Mouse (Mus musculus): ENCODE results near the gene Unc5cl.

Unc5cl gene

DNA sequence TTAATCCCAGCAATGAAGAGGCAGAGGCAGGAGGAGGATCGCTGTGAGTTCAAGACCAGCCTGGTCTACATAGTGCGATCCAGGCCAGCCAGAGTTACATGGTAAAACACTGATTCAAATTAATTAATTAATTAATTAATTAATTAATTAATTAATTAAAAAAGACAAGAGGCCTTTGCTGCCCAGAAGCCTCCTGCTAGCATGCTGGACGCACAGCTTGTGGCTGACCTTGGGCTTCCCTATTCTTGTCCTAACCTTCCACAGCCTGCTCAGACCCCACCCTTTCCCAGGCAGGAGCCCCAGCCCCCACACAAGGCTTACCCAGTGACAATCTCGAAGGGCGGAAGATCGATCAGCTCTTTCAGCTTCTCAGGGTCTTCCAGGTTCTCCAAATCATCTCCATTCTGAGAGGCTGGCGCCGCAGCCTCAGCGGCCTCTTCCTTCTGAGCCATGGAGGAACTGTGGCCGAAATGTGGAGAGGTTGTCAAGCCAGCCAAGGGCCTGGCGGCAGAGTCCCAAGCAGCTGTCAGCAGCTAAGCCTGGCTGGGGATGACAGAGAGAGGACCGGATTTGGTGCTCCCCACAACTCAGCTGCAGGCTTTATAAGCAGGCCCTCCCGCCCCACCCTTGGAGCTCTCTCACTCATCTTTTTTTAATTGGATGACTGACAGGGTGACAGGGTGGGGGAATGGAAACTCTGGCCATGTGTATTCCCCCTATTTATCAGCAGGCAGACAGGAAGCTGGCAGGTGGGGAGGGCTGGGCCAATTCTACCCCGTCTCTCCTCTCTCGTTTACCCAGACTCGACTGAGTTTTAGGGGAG lies 22.3 kb upstream of the Unc5cl start, which contains the start of gene Apobec2:
Apobec2 (minus strand) TSS at position 773 of the 823 bp plus-strand sequence.
- DNase-seq, result no peak

DNA sequence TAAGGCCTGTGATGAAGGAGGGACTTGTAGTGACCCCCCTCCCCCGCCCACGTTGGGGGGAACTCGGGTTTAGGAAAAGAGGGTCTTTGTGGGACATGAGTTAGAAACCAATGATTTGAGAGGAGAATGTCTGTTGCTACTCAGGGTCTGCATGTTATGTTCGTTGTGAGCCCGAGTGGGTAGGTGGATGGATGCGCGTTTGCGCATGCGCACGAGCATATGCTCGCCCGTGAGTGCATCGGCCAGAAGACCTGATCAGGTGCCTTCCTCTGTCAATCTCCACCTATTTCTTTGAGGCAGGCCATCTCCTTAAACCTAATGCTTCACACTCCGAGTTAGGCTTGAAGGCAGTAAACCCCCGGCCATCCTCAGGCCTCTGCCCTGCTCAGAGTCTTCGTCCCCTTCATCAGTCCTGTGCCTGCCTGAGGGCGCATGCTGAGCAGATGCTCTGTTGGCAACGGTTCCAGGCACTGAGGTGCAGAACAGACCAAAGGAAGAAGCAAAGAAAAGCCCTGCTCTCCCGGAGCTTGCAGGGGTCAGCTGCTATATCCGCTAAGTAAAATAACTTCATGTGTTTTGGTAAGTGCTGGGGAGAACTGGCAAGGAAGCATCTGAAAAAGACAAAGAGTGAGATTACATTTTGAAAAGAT lies 21.6 kb upstream of the Unc5cl start:
- DNase-seq, result no peak

GRCm38 (mm10) chr17:48433689-48434330 lies 20.9 kb upstream of the Unc5cl start:
- no peak for DNase-seq

DNA sequence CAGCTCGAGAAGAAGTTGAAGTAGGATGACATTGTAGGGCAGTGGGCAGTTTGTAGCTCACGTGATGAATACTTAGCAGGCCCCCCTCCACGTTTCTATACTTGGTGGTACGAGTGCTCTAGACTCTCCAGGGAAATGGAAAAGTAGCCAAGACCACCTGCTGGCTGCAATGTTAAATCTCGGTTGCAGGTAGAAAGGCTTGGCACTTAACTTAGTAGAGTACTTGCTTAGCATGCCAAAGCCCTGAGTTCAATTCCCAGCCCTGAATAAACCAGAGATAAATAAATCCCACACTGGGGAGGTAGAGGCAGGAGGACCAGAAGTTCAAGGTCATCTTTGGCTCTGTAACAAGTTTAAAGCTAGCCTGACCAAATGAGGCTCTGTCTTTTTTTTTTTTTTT lies 20.2 kb upstream of the Unc5cl start:
- DNase-seq, result no peak

DNA sequence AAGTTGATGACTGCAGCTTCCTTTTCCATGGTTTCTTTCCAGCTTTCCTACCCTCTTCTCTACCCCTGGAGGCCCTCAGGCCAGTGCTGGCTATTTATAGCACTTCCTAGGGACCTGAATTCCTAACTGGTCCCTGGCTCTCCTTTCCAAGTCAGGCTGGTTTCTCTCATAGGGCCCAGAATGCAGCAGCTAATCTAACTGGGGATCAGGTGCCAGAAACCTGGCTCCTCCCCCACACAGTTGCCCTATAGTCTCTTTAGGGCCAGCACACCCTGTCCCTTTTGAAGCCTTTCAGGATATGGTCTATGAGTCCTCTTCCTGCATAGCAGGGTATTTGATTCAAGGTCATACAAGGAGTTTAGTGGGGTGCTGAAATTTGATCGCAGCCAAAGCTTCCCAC lies 18.2 kb upstream of the Unc5cl start:
- DNase-seq, result no peak

DNA sequence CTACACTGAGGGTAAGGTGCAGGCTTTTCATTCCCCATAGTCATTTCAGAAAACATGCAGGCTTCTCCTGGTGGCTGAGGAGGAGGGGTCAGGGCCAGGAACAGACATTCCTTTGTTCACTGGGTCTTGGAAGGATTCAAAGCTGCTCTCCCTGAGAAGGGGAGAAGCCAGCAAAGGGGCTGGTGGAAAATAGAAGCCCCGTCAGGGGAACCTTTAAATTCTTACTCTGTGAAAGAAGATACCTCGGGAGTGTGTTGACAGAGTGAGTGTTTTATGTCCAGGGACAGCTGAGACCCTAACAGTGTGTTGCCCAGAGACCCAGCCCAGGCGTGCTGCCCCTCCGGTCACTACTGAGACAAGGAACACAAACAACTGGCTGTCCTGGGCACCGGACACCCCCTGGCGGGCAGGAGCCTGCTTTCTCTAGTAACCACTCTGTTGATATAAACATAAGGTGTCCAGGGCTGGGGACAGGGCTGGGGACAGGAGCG lies 17.2 kb upstream of the Unc5cl start:
- no peak for DNase-seq

DNA sequence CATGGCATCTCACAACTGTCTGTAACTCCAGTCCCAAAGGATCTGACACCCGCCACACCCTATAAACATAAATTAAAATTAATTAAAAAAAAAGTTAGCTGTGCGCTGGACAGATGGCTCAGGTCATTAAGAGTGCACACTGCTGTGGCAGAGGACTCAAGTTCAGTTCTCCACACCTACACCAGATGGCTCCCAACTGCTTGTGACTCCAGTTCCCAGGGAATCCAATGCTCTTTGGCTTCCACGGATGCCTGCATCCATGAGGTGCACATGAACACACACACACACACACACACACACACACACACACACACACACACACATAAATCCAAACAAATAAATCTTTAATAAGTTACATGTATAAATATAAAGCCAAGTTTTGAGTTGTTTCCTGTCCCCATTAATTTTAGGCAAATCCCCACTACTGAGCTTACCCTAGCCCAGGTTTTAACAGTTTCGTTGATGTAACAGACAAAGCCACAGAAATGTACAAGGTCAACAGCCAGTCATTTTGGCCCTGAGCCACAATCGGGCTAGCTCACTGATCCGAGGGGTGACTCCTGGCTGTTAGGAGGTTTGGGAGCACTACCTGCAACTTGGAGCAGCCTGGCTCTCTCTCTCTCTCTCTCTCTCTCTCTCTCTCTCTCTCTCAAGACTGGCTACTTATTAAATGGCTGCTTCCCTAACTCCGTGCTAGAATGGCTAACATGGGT lies 11.8 kb upstream of the Unc5cl start:
- DNase-seq, result no peak

DNA sequence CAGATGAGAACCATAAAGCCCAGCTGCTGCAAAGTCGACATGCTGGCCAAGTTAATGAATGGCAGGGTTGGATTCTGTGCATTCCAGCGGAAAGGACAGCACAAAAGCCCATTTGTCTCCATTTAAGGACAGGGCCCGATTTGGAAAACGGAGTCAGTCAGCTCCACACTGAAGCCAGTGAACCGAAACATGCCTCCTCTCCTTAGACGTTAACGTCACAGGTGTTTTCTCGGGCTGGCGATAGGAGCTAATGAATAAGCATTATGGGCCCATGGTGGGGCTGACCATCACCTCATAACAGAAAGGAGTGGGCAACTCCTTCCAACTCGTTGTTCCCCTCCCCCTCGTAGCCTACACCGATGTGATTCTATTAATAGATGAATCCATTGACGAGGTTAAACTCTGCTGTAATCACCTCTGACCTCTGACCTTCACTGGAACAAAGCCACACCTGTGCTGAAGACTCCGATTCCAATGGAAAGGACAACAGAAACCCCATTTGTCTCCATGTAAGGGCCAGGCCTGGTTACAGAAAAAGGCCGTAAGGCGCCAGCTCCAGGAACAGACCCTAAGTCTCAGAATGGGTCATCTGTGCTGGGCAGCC lies 11.1 kb upstream of the Unc5cl start:
- DNase-seq, result no peak

GRCm38 (mm10) chr17:48447675-48448074 lies 7.0 kb upstream of the Unc5cl start:
- no peak for DNase-seq

GRCm38 (mm10) chr17:48450666-48451352 lies 3.9 kb upstream of the Unc5cl start:
- no peak for DNase-seq

- no peak for DNase-seq
These were observed 3.4 kb upstream of the Unc5cl start, which contains the start of gene Tspo2 for GRCm38 (mm10) chr17:48451353-48451675. Gene Tspo2, minus strand, starts transcription at chr17:48451522.

- DNase-seq, result no peak
These were observed 2.8 kb upstream of the Unc5cl start for GRCm38 (mm10) chr17:48451753-48452444.

DNA sequence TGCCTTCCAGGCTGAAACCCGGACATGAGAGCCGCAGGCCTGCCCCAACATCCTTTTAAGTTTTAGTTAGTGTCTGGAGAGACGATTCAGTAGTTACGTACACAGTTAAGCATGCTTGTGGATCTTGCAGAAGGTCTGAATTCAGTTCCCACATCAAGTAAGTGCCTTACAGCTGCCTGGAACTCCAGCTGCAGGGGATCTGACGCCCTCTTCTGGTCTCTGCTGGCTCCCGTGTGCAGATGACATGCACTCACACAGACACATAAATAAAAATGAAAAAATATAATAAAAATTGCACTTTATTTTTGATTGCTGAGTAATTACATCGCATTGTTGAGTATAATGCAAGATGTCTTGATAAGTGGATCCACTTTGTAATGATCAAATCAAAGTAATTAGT lies 1.2 kb upstream of the Unc5cl start:
- DNase-seq, result no peak

DNA sequence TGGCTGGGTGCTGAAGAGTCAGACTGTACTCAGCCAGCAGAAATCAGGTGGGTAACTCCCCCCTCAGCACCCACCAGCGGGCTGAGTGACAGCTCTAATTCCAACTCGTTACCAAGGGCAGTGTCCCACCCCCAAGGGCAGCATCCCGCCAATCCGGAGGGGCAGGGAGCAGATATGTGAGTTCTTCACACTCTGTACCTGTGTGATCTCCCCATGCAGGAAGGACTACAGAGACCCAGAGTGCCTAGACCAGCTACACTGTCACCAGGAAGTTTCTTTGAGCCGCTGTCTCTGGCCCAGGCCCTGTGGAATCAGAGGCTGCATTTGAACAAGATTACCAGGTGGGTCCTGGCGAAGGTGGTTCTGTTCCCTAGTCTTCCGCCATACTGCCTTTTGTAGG lies 511 bp upstream of the Unc5cl start:
- DNase-seq, result no peak

GRCm38 (mm10) chr17:48455955-48456354 lies 1.3 kb downstream of the Unc5cl start:
- DNase-seq, result no peak

DNA sequence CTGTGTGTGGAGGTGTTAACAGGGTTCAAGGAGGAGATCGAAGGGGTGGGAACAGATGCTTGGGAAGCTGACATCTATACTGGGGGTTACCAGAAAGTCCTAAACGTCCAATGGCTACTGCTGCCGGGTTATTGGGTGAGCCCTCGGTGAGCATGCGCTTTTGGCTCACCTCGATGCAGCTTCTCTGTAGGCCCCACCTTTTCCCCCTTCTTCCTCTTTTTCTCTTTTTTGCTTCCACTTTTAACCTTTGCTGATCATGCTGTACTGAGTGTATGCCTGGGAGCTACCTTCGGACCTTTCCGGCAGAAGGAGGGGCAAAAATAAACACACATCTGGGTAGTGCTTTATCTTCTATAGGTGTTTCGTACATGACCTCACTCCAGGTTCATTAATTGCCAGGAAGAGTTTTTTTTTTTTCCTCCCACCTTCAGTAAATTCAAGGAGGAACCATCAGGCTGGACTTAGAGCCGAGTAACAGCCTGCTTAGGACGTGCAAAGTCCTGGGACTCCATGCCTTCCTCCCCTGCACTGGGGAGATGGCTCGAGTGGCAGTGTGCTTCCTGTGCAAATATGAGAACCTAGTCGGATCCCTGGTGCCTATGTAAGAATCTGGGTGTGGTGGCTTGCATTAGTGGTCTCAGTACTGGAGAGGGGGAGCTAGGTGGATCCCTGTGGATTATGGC lies 3.4 kb downstream of the Unc5cl start:
- DNase-seq, result no peak

DNA sequence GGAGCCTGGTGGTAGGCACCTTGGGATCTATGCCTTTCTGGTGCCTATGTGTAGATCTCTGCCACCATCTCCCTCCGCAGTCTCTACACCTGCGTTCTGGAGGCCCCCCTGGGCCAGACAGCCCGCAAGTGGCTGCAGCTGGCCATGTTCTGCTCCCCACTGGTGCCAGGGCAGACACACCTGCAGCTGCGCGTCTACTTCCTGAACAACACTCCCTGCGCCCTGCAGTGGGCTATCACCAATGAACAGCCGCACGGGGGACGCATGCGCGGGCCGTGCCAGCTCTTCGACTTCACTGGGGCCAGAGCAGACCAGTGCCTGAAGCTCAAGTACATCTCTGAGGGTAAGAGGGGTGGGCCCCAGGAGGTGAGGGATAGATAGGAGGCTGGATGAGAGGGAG lies 7.4 kb downstream of the Unc5cl start:
- no peak for DNase-seq

DNA sequence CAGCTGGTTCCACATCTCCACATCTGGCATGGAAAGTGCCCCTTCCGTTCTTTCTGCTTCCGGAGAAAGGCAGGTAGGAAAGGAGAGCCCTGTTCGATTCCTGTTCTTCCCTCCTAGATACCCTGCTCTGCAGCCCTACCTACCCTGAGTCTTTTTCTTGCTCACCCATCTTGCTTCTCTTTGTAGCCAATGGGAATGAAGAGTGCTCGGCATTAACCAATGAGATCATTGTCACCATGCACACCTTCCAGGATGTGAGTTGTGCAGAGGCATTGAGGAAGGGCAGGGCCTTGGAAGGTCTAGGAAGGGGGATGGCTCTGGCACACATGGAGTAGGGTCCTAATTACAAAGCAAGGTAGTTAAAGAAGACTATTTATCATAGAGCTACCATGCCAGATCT lies 8.7 kb downstream of the Unc5cl start:
- no peak for DNase-seq

DNA sequence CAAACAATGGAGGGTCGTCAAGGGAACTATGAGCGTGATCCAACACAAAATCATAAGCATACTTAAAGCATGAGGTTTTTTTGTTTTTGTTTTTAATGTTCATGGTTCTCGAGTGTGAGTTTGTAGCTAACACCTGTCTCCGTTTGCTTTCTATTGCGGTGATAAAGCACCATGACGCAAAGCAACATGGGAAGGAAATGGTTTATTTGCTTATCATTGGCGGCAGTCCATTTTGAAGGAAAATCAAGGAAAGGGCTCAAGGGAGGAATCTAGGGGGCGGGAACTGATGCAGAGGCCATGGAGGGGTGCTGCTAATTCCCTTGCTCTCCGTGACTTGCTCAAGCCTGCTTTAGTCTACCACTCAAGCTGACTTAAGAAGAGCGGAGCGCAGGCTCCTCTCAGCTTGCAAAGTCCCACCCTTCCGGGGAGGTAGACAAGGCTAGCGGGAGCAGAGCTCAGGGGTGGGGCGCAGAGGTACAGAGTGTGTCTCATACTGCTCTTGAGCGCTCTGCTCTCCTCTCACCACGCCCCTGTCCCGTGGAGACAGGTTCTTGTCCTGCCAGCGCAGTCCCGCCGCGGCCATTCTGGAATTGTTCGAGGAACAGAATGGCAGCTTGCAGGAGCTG lies 12.2 kb downstream of the Unc5cl start:
- DNase-seq, result no peak

Measured in cerebellum, adult 18-20 months (tissue).